ENCODE assay signal across 9 mouse cellular contexts in genomic region chr7:24850162-24850561, GRCm38 (mm10). TPM values are rescaled to one million over a fixed set of nuclear protein-coding genes. Genes with fewer than 3 reads are reported as not detected.
DNase-seq lines count a peak whose midpoint lies in the region; ATAC-seq lines count a peak whose summit lies in the region.
"Had no signal": no experiment of that assay in that cellular context is flagged by ENCODE, and none has a peak within 500 bp of the region (broad histone marks: within the 10 kb centered on the region; RNA-seq: fewer than 3 reads in every experiment).

No protein-coding gene starts in this region.

- H3K9me3 ChIP-seq in kidney, embryonic 15.5 days (replicated peaks), result no peaks in the 10 kb centered on the region
- H3K9me3 ChIP-seq in liver, embryonic 15.5 days (replicated peaks), result no peaks in the 10 kb centered on the region

- no peaks in the 10 kb centered on the region for H3K36me3 ChIP-seq in kidney, embryonic 15.5 days
- no peaks in the 10 kb centered on the region for H3K36me3 ChIP-seq in liver, embryonic 15.5 days (replicated peaks)

- no peak for DNase-seq in kidney, adult 18-20 months
- peak; percentile 75 for DNase-seq in ES-CJ7 (ENCODE audit: low read depth, low spot score)
- peak; percentile 16 for DNase-seq in forelimb bud, embryonic 11.5 days (ENCODE audit: low read depth, low spot score)
- DNase-seq in testis, postnatal 10 days (ENCODE audit: low spot score), result no peak
- DNase-seq in spleen, postnatal 4 days (ENCODE audit: low spot score in 2 of 2), result no peak
- DNase-seq in cerebellum, postnatal 14 days, result no peak

- H3K9ac ChIP-seq in kidney, embryonic 15.5 days, result no peak overlapping the region
- H3K9ac ChIP-seq in liver, embryonic 15.5 days, result peak overlapping the region; percentile 54

- peaks cover 26% of the 10 kb centered on the region for H3K4me1 ChIP-seq in kidney, embryonic 15.5 days
- H3K4me1 ChIP-seq in liver, embryonic 15.5 days (replicated peaks), result peaks cover 83% of the 10 kb centered on the region

- no peak overlapping the region for H3K4me3 ChIP-seq in kidney, embryonic 15.5 days (replicated peaks)
- H3K4me3 ChIP-seq in liver, embryonic 15.5 days (replicated peaks), result peak overlapping the region; percentile 43

- 20% methylated on average over 5 of the region's 5 CpGs for WGBS in kidney, embryonic 15.5 days
- 27% methylated on average over 5 of the region's 5 CpGs for WGBS in liver, embryonic 15.5 days (ENCODE audit: insufficient replicate concordance)

- ATAC-seq in kidney, embryonic 15.5 days (replicated peaks; ENCODE audit: low FRiP score), result no peak
- no peak for ATAC-seq in liver, embryonic 15.5 days (ENCODE audit: insufficient read depth)

- H3K4me2 ChIP-seq in kidney, embryonic 15.5 days, result no peak overlapping the region
- peak overlapping the region; percentile 70 for H3K4me2 ChIP-seq in liver, embryonic 15.5 days

- H3K27ac ChIP-seq in kidney, embryonic 15.5 days, result peak overlapping the region; percentile 56; the same call in 1 of the 2 replicates
- H3K27ac ChIP-seq in liver, embryonic 15.5 days (replicated peaks), result peak overlapping the region; percentile 99

- H3K27me3 ChIP-seq in kidney, embryonic 15.5 days, result no peaks in the 10 kb centered on the region
- no peaks in the 10 kb centered on the region for H3K27me3 ChIP-seq in liver, embryonic 15.5 days

RNA-seq across cellular contexts. Expression of gene Gm9844, which starts 11.9 kb away (rescaled TPM):
- 15.3 TPM in 2 replicates for polyA plus RNA-seq in kidney, embryonic 15.5 days (2015; fragmentation: Nextera tagmentation; extraction: Ambion mirVana)
- polyA plus RNA-seq in liver, embryonic 15.5 days (2015; fragmentation: Nextera tagmentation; extraction: Ambion mirVana), result 1.6 and 1.9 TPM in 2 replicates

RNA-seq across cellular contexts. Expression of gene Lypd4, which starts 19.6 kb away (rescaled TPM):
- polyA plus RNA-seq in kidney, embryonic 15.5 days (2015; fragmentation: Nextera tagmentation; extraction: Ambion mirVana), result not detected in 2 replicates
- not detected in 2 replicates for polyA plus RNA-seq in liver, embryonic 15.5 days (2015; fragmentation: Nextera tagmentation; extraction: Ambion mirVana)
- polyA plus RNA-seq: heart, embryonic 14.5 days had no signal

RNA-seq across cellular contexts. Expression of gene Dmrtc2, which starts 19.7 kb away (rescaled TPM):
- polyA plus RNA-seq in kidney, embryonic 15.5 days (2015; fragmentation: Nextera tagmentation; extraction: Ambion mirVana), result not detected in 2 replicates
- not detected in 2 replicates for polyA plus RNA-seq in liver, embryonic 15.5 days (2015; fragmentation: Nextera tagmentation; extraction: Ambion mirVana)
- polyA plus RNA-seq: heart, embryonic 14.5 days had no signal

RNA-seq across cellular contexts. Expression of gene Rps19, which starts 34.0 kb away (rescaled TPM):
- polyA plus RNA-seq in kidney, embryonic 15.5 days (2015; fragmentation: Nextera tagmentation; extraction: Ambion mirVana), result 2,383 and 2,806 TPM in 2 replicates
- polyA plus RNA-seq in liver, embryonic 15.5 days (2015; fragmentation: Nextera tagmentation; extraction: Ambion mirVana), result 1,016 and 1,167 TPM in 2 replicates

RNA-seq across cellular contexts. Expression of gene Cd79a, which starts 47.0 kb away (rescaled TPM):
- polyA plus RNA-seq in kidney, embryonic 15.5 days (2015; fragmentation: Nextera tagmentation; extraction: Ambion mirVana), result 1.8 TPM in 2 replicates
- polyA plus RNA-seq in liver, embryonic 15.5 days (2015; fragmentation: Nextera tagmentation; extraction: Ambion mirVana), result 6.0 and 7.2 TPM in 2 replicates
- polyA plus RNA-seq: heart, embryonic 14.5 days had no signal

Comparison
In these comparisons a context has a peak if more than half of its experiments do, and no peak if none do; other contexts are left out.
1. DNase-seq: peak in ES-CJ7 (single experiment) and forelimb bud, embryonic 11.5 days (single experiment); none in kidney, adult 18-20 months (single experiment), testis, postnatal 10 days (single experiment), spleen, postnatal 4 days (0 of 2) and cerebellum, postnatal 14 days (0 of 2).